Mouse (Mus musculus) granulocyte monocyte progenitor cell, adult 5-6 weeks (primary cell): ENCODE data around the gene Txndc16. TPM values are rescaled to one million over a fixed set of nuclear protein-coding genes. Genes with fewer than 3 reads are reported as not detected.

Source experiments
- ATAC-seq: replicated peaks from 2 replicates; pipeline ENCODE4 v1.8.0; 2016; ENCODE audit warnings: mild to moderate bottlenecking, moderate TSS enrichment, inconsistent platforms; ENCODE audit not compliant: poor library complexity, severe bottlenecking
- total RNA-seq, 2 experiments: library from RNA; stranded (forward) in 1 of 2; stranded (reverse) in 1 of 2; fragments of 200-712, 200-1000 nt in 1 of 2; fragments of >200 nt in 1 of 2; fragmentation: Nextera tagmentation in 1 of 2; gene quantifications; 2 replicates each; pipeline ENCODE4 v1.2.3; 2014 to 2017

Txndc16 gene
- total RNA-seq (2014; fragmentation: Nextera tagmentation) (6.4 and 26.8 TPM in 2 replicates), total RNA-seq (2017) (14.1 and 23.8 TPM in 2 replicates)

- ATAC-seq, result peak; percentile 6
These were observed at the start of gene Txndc16 for GRCm38 (mm10) chr14:45220090-45220956. TSS of gene Txndc16 (minus strand) at chr14:45220328.

GRCm38 (mm10) chr14:45263831-45264592, 43.9 kb upstream of the Txndc16 start:
- ATAC-seq, result no peak

GRCm38 (mm10) chr14:45251548-45252076, 31.5 kb upstream of the Txndc16 start:
- ATAC-seq, result peak; percentile 73

GRCm38 (mm10) chr14:45241613-45242012, 21.5 kb upstream of the Txndc16 start:
- peak; percentile 69 for ATAC-seq

GRCm38 (mm10) chr14:45239042-45239441, 18.9 kb upstream of the Txndc16 start:
- ATAC-seq, result peak; percentile 95

- ATAC-seq, result no peak
These were observed 966 bp upstream of the Txndc16 start for GRCm38 (mm10) chr14:45220957-45221630.

GRCm38 (mm10) chr14:45219281-45220089, 643 bp downstream of the Txndc16 start, which contains the start of gene Gpr137c:
TSS of gene Gpr137c (plus strand) at chr14:45219717.
- peak; percentile 94 for ATAC-seq

- no peak for ATAC-seq
These were observed 2.4 kb downstream of the Txndc16 start for GRCm38 (mm10) chr14:45217693-45218092.

GRCm38 (mm10) chr14:45216711-45217340, 3.3 kb downstream of the Txndc16 start:
- no peak for ATAC-seq

GRCm38 (mm10) chr14:45211431-45211830, 8.7 kb downstream of the Txndc16 start:
- no peak for ATAC-seq

- no peak for ATAC-seq
These were observed 9.4 kb downstream of the Txndc16 start for GRCm38 (mm10) chr14:45210683-45211082.

GRCm38 (mm10) chr14:45200607-45201006, 19.5 kb downstream of the Txndc16 start:
- ATAC-seq, result peak; percentile 81

- ATAC-seq, result no peak
These were observed 29.1 kb downstream of the Txndc16 start for GRCm38 (mm10) chr14:45190999-45191398.

- ATAC-seq, result peak; percentile 68
These were observed 38.5 kb downstream of the Txndc16 start for GRCm38 (mm10) chr14:45181611-45182010.

GRCm38 (mm10) chr14:45179606-45180005, 40.5 kb downstream of the Txndc16 start:
- ATAC-seq, result peak; percentile 87

GRCm38 (mm10) chr14:45179186-45179585, 40.9 kb downstream of the Txndc16 start:
- no peak for ATAC-seq

GRCm38 (mm10) chr14:45175012-45175740, 45.0 kb downstream of the Txndc16 start:
- ATAC-seq, result no peak

- ATAC-seq, result no peak
These were observed 47.9 kb downstream of the Txndc16 start for GRCm38 (mm10) chr14:45172260-45172659.
